ENCODE assay signal across 15 mouse cellular contexts in the genomic region with DNA sequence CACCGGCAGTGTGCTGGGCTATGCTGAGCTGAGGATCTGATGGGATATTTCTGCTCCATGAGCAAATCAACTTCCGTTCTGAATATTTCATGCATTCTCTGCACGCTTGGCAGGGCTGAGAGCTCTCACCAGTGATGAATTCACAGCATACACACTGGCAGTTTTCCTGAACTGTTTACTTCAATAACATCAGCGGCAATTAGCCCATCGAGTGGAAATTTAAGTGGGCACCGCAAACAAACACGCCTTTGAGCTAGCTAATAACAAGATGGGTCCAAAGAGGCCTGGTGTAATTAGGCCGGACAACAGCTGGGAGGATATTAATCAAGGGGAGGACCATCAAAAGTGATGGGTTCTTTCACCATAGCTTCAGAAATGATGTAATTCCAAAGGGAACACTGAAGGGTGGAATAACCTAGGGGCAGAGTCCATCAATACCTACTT.
DNase-seq lines count a peak whose midpoint lies in the region; ATAC-seq lines count a peak whose summit lies in the region.
"Had no signal": no experiment of that assay in that cellular context is flagged by ENCODE, and none has a peak within 500 bp of the region (broad histone marks: within the 10 kb centered on the region; RNA-seq: fewer than 3 reads in every experiment).

No protein-coding gene starts in this region.

- H3K4me1 ChIP-seq in embryonic facial prominence, embryonic 14.5 days (ENCODE audit: control insufficient read depth, insufficient read depth, low read length): no peaks in the 10 kb centered on the region
- H3K4me1 ChIP-seq in hindbrain, embryonic 12.5 days: 0 out of 2 replicates have a peak, but pooled peaks cover 2% of the 10 kb centered on the region
- H3K4me1 ChIP-seq in neural tube, embryonic 12.5 days: peaks cover 6% of the 10 kb centered on the region; the same call in 1 of the 2 replicates
- H3K4me1 ChIP-seq: limb, embryonic 12.5 days had no signal

- H3K36me3 ChIP-seq in embryonic facial prominence, embryonic 14.5 days (ENCODE audit: control insufficient read depth, insufficient read depth, low read length): no peaks in the 10 kb centered on the region
- H3K36me3 ChIP-seq in hindbrain, embryonic 12.5 days: no peaks in the 10 kb centered on the region
- no peaks in the 10 kb centered on the region for H3K36me3 ChIP-seq in neural tube, embryonic 12.5 days
- H3K36me3 ChIP-seq: limb, embryonic 12.5 days had no signal

- ATAC-seq in frontal cortex, adult (ENCODE audit: low TSS enrichment): peak; percentile 27; the same call in 1 of the 2 replicates
- ATAC-seq in embryonic facial prominence, embryonic 14.5 days (ENCODE audit: low read depth): no peak
- ATAC-seq in hindbrain, embryonic 12.5 days (ENCODE audit: low FRiP score): peak; percentile 66
- peak; percentile 72 for ATAC-seq in neural tube, embryonic 12.5 days (ENCODE audit: low FRiP score, low read depth)
- ATAC-seq: activated CD4-positive, CD25-positive, alpha-beta regulatory T cell, adult 4 months had no signal

- H3K27me3 ChIP-seq in embryonic facial prominence, embryonic 14.5 days (replicated peaks; ENCODE audit: control insufficient read depth, insufficient read depth, low read length): no peaks in the 10 kb centered on the region
- H3K27me3 ChIP-seq in hindbrain, embryonic 12.5 days: no peaks in the 10 kb centered on the region
- no peaks in the 10 kb centered on the region for H3K27me3 ChIP-seq in neural tube, embryonic 12.5 days (replicated peaks)
- H3K27me3 ChIP-seq: limb, embryonic 12.5 days had no signal

- WGBS in embryonic facial prominence, embryonic 14.5 days: 68% methylated on average over 8 of the region's 8 CpGs
- 50% methylated on average over 8 of the region's 8 CpGs for WGBS in hindbrain, embryonic 12.5 days
- WGBS in neural tube, embryonic 12.5 days: 50% methylated on average over 8 of the region's 8 CpGs

- no peak overlapping the region for H3K4me3 ChIP-seq in embryonic facial prominence, embryonic 14.5 days (ENCODE audit: low read depth, low read length)
- H3K4me3 ChIP-seq in hindbrain, embryonic 12.5 days: no peak overlapping the region
- H3K4me3 ChIP-seq in neural tube, embryonic 12.5 days: no peak overlapping the region
- H3K4me3 ChIP-seq: limb, embryonic 12.5 days had no signal

- no peak overlapping the region for H3K4me2 ChIP-seq in embryonic facial prominence, embryonic 14.5 days (ENCODE audit: low read depth, low read length)
- no peak overlapping the region for H3K4me2 ChIP-seq in hindbrain, embryonic 12.5 days (replicated peaks)
- no peak overlapping the region for H3K4me2 ChIP-seq in neural tube, embryonic 12.5 days (replicated peaks)
- H3K4me2 ChIP-seq: limb, embryonic 12.5 days had no signal

- no peak overlapping the region for H3K9ac ChIP-seq in embryonic facial prominence, embryonic 14.5 days (ENCODE audit: low read depth, low read length)
- no peak overlapping the region for H3K9ac ChIP-seq in hindbrain, embryonic 12.5 days
- no peak overlapping the region for H3K9ac ChIP-seq in neural tube, embryonic 12.5 days
- H3K9ac ChIP-seq: limb, embryonic 12.5 days had no signal

- no peak for DNase-seq in frontal cortex, postnatal 25 days (ENCODE audit: low spot score in 2 of 2)
- DNase-seq in embryonic facial prominence, embryonic 14.5 days (ENCODE audit: low spot score): peak; percentile 30
- DNase-seq in thymus, postnatal 25 days: no peak
- DNase-seq in thymus, postnatal 0 days (ENCODE audit: low spot score): no peak
- DNase-seq in layer of hippocampus, adult 8-10 months (ENCODE audit: low spot score in 2 of 2): no peak
- DNase-seq: cerebellum, postnatal 36 days; gastrocnemius, postnatal 36 days; layer of hippocampus, postnatal 36 days; lung, adult 18-20 months had no signal

- no peaks in the 10 kb centered on the region for H3K9me3 ChIP-seq in embryonic facial prominence, embryonic 14.5 days (ENCODE audit: control insufficient read depth, low read length)
- no peaks in the 10 kb centered on the region for H3K9me3 ChIP-seq in hindbrain, embryonic 12.5 days (replicated peaks)
- H3K9me3 ChIP-seq in neural tube, embryonic 12.5 days: no peaks in the 10 kb centered on the region
- H3K9me3 ChIP-seq: limb, embryonic 12.5 days had no signal

- H3K27ac ChIP-seq in embryonic facial prominence, embryonic 14.5 days (replicated peaks; ENCODE audit: low read depth, low read length): no peak overlapping the region
- H3K27ac ChIP-seq in hindbrain, embryonic 12.5 days: 0 out of 2 replicates have a peak overlapping the region, but pooled peaks have one; percentile 45
- no peak overlapping the region for H3K27ac ChIP-seq in neural tube, embryonic 12.5 days
- H3K27ac ChIP-seq: limb, embryonic 12.5 days; macrophage had no signal
